Mouse (Mus musculus) heart, postnatal 0 days (tissue): ENCODE measurements at regions not wholly inside any gene's neighbourhood (a gene's known extent, or its start where the extent isn't known, plus 50 kb on each side); places are given as distances from the start of the nearest gene placed in this dataset.

Source experiments
- ATAC-seq: fragments of 200-750 bp; cut with Nextera tagmentation; 2 replicates; pipeline ENCODE4 v1.8.0; 2017; ENCODE audit warnings: low read depth, moderate number of reproducible peaks, moderate library complexity; ENCODE audit not compliant: insufficient read depth
- DNase-seq: peaks from one replicate; pipeline ENCODE4 v3.0.0-alpha.2; 2016; ENCODE audit warnings: low spot score
- H3K27ac ChIP-seq: fragments of 300-500 bp; sonication (generic); 2 replicates; pipeline ENCODE4 v1.5.1; 2014; ENCODE audit warnings: low read depth, mild to moderate bottlenecking
- H3K27me3 ChIP-seq: fragments of 300-500 bp; sonication (generic); 2 replicates; pipeline ENCODE4 v1.6.1; 2014; ENCODE audit warnings: low read length, mixed read lengths; ENCODE audit not compliant: control insufficient read depth, insufficient read depth
- H3K36me3 ChIP-seq: fragments of 300-500 bp; sonication (generic); replicated peaks from 2 replicates; pipeline ENCODE4 v1.6.1; 2014; ENCODE audit warnings: low read length, mixed read lengths; ENCODE audit not compliant: control insufficient read depth, insufficient read depth
- H3K4me1 ChIP-seq: fragments of 300-500 bp; sonication (generic); 2 replicates; pipeline ENCODE4 v1.6.1; 2014; ENCODE audit warnings: antibody characterized with exemption; ENCODE audit not compliant: control insufficient read depth, insufficient read depth
- H3K4me2 ChIP-seq: fragments of 300-500 bp; sonication (generic); 2 replicates; pipeline ENCODE4 v1.6.1; 2014; ENCODE audit warnings: low read depth, mild to moderate bottlenecking, low read length, moderate library complexity
- H3K4me3 ChIP-seq: fragments of 300-500 bp; sonication (generic); 2 replicates; pipeline ENCODE4 v1.5.1; 2014; ENCODE audit warnings: low read depth, low read length
- H3K9ac ChIP-seq: fragments of 300-500 bp; sonication (generic); replicated peaks from 2 replicates; pipeline ENCODE4 v1.6.1; 2014; ENCODE audit warnings: low read depth, low read length, mixed read lengths
- H3K9me3 ChIP-seq: fragments of 300-500 bp; sonication (generic); replicated peaks from 2 replicates; pipeline ENCODE4 v1.6.1; 2016; ENCODE audit warnings: low read length; ENCODE audit not compliant: control insufficient read depth
- CTCF ChIP-seq: IDR thresholded peaks from 2 replicates; pipeline ENCODE4 v1.5.1; 2016; ENCODE audit warnings: antibody characterized with exemption, control low read depth, low read depth
- EP300 ChIP-seq: IDR thresholded peaks from 2 replicates; pipeline ENCODE4 v1.6.1; 2016; ENCODE audit warnings: antibody characterized with exemption, low read depth
- WGBS: fragments of 180-500 bp; shearing (Covaris S2); extraction: QIAGEN DNeasy Blood & Tissue Kit; methylation state at CpG from one replicate; pipeline ENCODE4 v1.1.7; 2014; 5-methylcytosine and 5-hydroxymethylcytosine counted together

- no peak for TF ChIP-seq EP300
- no peak for TF ChIP-seq CTCF
Measured at GRCm38 (mm10) chr13:84565644-84566532, 343.8 kb downstream of the Tmem161b start.

GRCm38 (mm10) chr13:84566533-84566832 is 344.4 kb downstream of the Tmem161b start:
- Histone ChIP-seq H3K9ac (no peak overlapping the region), H3K27me3 (no peaks in the 10 kb centered on the region), H3K27ac (no peak overlapping the region), H3K36me3 (no peaks in the 10 kb centered on the region), H3K4me2 (no peak overlapping the region), H3K4me1 (no peaks in the 10 kb centered on the region), H3K4me3 (no peak overlapping the region), H3K9me3 (no peaks in the 10 kb centered on the region)
- 82% methylated on average over 6 of the region's 6 CpGs for WGBS
- no peak for TF ChIP-seq CTCF
- no peak for TF ChIP-seq EP300
- DNase-seq: no peak
- no peak for ATAC-seq

More at GRCm38 (mm10) chr13:84565644-84566532, 343.8 kb downstream of the Tmem161b start:
- no peak overlapping the region for H3K4me3 ChIP-seq
- H3K4me2 ChIP-seq: no peak overlapping the region
- WGBS: 72% methylated on average over 11 of the region's 11 CpGs
- no peaks in the 10 kb centered on the region for H3K36me3 ChIP-seq
- no peaks in the 10 kb centered on the region for H3K9me3 ChIP-seq
- H3K27ac ChIP-seq: no peak overlapping the region
- H3K4me1 ChIP-seq: no peaks in the 10 kb centered on the region
- DNase-seq (no peak), ATAC-seq (no peak)
- no peak overlapping the region for H3K9ac ChIP-seq
- H3K27me3 ChIP-seq: no peaks in the 10 kb centered on the region

GRCm38 (mm10) chr13:84569371-84569770 is 347.3 kb downstream of the Tmem161b start:
- H3K27me3 ChIP-seq: no peaks in the 10 kb centered on the region
- H3K4me2 ChIP-seq: no peak overlapping the region
- no peak overlapping the region for H3K9ac ChIP-seq
- no peak overlapping the region for H3K4me3 ChIP-seq
- ATAC-seq (no peak), DNase-seq (no peak)
- no peaks in the 10 kb centered on the region for H3K4me1 ChIP-seq
- H3K9me3 ChIP-seq: no peaks in the 10 kb centered on the region
- TF ChIP-seq CTCF (no peak), EP300 (no peak)
- no peak overlapping the region for H3K27ac ChIP-seq
- H3K36me3 ChIP-seq: no peaks in the 10 kb centered on the region

- Histone ChIP-seq H3K36me3 (no peaks in the 10 kb centered on the region), H3K9ac (no peak overlapping the region), H3K4me2 (no peak overlapping the region), H3K9me3 (no peaks in the 10 kb centered on the region), H3K4me1 (no peaks in the 10 kb centered on the region), H3K27ac (no peak overlapping the region), H3K4me3 (no peak overlapping the region), H3K27me3 (no peaks in the 10 kb centered on the region)
- DNase-seq (no peak), ATAC-seq (no peak)
- WGBS: 83% methylated on average over 2 of the region's 2 CpGs
- TF ChIP-seq EP300 (no peak), CTCF (no peak)
Measured at GRCm38 (mm10) chr13:84570206-84570605, 348.1 kb downstream of the Tmem161b start.

- Histone ChIP-seq H3K36me3 (no peaks in the 10 kb centered on the region), H3K4me1 (no peaks in the 10 kb centered on the region), H3K4me3 (no peak overlapping the region), H3K27ac (no peak overlapping the region), H3K9me3 (no peaks in the 10 kb centered on the region), H3K27me3 (no peaks in the 10 kb centered on the region), H3K9ac (no peak overlapping the region), H3K4me2 (no peak overlapping the region)
- 28% methylated on average over 10 of the region's 10 CpGs for WGBS
- peak; percentile 41; the same call in 1 of the 2 replicates for ATAC-seq
- TF ChIP-seq CTCF (no peak), EP300 (no peak)
- peak; percentile 12 for DNase-seq
Measured at GRCm38 (mm10) chr13:84570984-84571844, 349.1 kb downstream of the Tmem161b start.
